Mouse (Mus musculus) retina, adult 2 months (tissue): ENCODE results near the gene Agpat1.

Experiments
- DNase-seq: peaks from one replicate; pipeline ENCODE4 v3.0.0-alpha.2; 2012; ENCODE audit warnings: low read depth, low spot score

The Agpat1 gene

DNA sequence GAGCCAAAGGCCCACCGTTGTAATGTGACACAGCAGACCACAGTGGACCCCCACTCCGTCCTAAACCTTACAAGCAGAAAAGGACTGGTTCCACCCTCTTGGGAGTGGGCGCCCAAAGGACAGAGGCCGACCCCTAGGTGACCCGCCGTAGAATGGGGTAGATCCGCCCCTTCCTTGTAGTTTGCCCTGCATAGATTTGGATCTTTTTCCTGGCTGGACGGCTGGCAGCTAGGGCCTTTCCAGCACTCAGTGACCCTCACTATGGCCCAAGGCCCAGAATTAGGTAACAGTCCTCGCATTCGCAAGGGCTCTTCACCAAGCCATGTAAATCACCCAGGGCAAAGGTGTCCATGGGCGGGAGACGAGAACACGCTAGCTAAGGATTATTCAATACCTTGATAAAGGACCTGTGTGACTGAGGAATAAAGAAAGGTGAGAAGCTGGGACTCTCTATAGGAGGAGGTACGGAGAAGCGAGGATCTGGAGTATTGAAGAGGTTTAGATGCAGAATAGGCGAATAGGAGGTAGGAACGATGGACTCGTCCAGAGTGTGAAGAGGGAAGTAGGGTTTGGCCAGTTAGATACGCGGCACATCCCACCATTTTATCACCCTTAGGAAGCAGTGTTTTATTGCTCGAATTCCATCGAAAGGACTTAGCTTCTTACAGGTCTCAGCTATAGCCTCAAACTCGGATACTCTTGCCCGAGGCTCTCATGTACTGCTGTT lies 612 bp downstream of the Agpat1 start:
- no peak for DNase-seq

DNA sequence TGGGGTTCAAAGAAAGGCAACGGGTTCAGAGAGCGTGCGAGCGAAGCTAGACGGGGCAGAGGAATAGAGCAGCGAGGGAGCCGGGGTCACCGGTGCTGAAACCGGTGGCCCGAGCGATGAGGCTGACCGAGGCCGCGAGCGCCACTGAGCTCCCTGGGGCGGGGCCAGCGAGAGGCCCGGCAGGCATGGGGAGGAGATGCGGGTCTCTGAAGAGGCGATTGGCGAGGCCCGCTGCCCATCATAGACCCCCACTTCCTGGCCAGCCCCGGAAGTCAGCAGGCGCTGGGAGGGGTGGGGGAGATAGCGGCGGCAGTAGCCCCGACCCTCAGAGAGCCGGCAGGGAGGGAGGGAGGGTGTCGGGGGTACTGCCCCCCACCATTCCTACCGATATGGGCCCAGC lies 1.5 kb downstream of the Agpat1 start:
- peak; percentile 85 for DNase-seq

DNA sequence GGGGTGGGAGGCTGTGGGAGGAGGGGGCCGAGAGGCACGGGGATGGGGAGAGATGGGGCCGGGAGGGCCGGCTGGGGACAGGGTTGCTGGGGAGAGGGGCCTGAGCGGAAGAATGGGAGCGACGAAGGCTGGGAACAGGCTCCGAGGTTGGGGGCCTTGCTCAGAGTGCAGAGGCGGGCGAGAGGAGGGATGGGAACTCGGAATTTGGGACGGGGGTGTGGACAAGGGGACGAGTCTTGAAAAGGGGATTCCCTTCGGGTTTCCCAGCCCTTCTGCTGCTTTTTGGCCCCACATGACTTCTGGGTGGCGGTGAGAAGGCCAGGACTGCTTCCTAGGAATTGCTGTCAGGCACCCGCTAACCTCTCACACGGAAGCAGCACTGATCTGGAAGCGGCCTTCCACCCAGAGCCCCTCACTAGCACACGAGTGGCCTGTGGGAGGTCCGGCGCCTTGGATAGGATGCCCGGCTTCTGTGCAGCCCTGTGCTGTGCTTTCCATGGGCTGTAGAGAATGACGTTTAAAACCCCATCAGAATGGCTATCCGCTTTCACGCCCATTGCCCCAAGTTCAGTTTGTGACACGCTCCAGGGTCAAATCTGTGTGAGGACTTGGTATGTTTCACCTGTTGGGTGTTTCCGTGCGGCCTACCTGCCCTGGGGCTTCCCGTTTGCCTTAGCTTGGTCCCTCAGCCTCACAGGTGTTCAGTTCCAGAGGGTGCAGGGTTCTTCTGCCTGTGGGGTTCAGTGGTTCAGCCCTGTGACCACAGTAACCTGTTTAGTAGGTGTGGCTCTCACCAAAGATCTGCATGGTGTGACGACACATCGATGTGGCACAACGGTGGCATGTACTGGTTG lies 2.4 kb downstream of the Agpat1 start:
- DNase-seq = no peak

DNA sequence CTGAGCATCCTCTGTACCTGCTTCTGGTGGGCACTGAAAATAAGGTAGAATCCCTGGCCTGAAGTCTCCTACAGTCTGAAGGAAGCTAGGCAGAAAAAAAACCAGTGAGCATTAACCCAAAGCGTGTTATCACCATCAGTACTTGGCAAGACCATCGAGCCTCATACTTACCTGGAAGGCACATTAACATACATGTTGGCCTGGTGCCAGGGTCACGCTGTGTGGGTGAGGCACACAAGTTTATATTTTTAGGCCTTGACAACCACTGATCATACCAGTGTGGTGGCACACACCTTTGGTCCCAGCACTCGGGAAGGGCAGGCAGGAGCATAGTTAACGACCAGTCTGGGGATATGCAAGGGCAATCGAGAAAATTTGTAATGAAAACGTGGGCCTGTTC lies 3.9 kb downstream of the Agpat1 start:
- no peak for DNase-seq

DNA sequence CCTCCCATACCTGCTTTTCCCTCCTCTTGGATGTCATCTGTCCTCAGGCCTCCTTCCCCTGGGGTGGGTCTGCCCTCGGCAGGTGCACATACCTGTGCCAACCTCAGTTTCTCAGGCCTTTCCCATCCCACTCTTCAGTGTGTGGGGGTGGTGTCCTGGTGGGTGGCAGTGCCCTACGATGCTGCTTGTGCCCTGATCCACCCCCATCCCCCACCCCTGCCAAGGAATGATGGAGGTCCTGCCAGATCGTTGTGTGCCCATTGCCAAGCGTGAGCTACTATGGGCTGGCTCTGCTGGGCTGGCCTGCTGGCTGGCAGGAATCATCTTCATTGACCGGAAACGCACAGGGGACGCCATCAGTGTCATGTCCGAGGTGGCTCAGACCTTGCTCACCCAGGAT lies 7.0 kb downstream of the Agpat1 start:
- no peak for DNase-seq

DNA sequence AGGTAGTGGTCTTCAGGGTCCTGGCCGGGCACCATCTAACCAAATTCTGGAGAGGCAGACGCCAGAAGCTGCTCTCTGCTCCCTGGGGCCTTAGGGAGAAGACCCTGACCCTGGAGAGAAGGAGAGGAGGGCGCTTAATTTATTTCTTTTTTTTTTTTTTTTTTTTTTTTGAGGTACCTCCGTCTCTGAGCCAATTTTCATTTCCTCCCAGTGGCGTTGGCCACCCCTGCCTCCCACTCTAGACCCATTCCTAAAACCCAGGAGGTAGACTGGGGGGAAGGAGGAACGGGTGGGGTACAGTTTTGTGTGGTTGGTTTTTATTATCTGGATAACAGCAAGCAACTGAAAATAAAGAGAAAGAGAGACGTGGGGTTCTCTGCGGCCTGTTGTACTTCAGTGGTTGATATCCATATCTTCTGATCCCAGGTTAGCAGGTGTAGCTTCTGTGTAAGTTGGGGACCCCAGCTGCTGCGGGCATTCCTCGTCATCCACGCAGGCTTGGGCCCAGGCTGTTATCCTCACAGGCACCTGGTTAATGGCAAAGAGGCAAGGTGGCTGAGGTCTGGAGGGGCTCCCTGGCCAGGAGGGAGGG lies 9.1 kb downstream of the Agpat1 start:
- no peak for DNase-seq

DNA sequence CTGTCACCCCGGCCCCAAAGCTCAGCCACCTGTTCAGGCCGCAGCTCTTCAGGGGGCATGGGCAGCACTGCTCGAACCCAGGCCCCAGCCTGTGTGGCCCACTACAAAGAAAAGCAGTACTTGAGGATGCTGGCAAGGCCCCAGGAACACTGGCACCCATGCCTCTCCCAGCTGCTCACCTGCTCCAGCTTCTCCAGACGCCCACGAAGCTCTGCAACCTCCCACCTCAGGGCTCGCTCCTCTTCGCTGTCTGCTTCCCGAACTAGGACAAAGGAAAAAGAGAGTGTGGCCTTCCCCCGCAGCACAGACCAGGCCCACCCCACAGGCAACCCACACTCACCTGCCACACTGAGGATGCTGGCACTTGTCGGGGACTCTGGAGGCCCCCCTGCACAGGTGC lies 9.8 kb downstream of the Agpat1 start:
- no peak for DNase-seq

DNA sequence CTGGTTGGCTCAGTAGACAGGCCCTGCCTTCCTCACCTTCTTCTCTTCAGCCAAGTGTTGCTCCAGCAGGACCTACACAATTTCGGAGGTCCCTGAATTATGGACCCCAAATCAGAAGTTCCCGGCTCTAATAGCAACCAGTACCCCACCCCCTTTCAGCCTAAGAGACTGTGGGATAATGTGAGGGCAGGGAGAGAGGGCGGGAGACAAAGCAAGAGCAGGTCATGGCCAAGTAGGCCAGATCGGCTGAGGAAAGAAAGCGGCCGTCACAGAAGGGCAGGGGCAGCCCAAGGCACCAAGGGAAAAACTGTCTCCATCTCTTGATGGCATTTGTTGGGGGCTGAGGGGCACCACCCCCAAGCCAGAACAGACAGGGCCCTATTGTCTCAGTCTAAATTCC lies 11.8 kb downstream of the Agpat1 start, which contains the start of gene Egfl8:
TSS of gene Egfl8 (minus strand) at position 101 of the 400 bp plus-strand sequence.
- no peak for DNase-seq

DNA sequence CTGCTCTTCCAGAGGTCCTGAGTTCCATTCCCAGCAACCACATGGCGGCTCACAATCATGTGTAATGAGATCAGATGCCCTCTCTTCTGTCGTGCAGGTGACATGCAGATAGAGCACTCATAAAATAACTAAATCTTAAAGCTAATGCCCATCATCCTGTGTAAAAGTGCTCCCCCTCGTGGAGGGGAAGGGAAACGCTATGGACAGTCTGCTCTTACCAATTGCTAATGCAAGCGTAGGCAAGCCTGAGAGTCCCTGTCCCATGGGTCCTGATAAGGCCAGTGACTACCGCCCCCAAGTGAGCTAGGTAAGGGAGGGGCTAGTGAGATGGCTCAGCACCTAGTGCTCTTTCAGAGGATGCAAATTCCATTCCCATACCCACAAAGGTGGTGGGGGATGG lies 14.9 kb downstream of the Agpat1 start:
- no peak for DNase-seq

DNA sequence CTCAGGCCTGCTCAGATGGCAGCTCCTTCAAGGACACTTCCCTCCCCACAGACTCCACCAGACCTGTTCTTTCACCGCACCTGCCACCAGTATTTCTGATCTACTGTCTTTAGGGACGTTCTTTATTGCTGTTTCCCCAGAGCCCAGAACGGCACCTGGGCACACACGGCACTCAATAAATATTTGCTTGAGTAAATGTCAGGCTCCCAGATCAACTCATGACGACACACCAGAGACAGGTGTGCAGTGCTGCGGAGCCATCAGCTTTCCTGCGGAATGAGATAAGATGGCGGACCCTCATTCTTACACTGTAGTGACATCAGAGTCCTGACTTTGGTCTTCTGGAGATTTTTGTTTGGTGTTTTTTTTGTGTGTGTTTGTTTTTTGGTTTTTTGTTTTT lies 16.9 kb downstream of the Agpat1 start:
- no peak for DNase-seq

DNA sequence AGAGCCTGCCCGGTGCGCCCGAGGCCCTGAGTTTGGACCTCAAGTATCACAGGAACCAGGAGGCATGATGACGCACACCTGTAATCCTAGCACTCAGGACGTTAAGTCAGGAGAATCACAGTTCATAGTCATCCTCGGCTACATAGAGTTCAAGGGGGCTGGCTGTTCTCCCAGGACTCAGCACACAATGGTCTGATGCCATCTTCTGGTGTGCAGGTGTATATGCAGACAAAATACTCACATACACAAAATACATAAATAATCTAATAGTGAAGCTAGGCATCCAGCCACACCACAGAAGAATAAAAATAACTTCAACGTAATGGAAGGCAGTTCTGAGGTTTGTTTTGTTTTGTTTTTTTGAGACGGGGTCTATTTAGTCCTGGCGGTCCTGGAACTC lies 19.1 kb downstream of the Agpat1 start:
- DNase-seq = no peak

DNA sequence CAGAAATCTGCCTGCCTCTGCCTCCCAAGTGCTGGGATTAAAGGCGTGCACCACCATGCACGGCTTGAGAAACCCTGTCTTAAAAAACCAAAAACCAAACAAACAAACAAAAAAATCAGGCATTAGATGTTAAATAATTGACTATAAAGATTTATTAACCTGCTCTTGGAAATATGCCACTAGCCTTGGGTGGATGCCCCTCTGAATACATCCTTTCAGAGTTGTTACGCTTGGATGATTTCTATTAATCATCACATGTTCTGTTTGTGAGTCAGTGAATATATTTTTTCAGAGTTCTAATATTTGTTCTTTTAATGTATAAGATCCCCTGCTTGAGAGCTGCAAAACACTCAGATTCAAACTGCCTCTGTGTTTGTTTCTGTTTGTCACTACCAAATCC lies 20.9 kb downstream of the Agpat1 start:
- no peak for DNase-seq

DNA sequence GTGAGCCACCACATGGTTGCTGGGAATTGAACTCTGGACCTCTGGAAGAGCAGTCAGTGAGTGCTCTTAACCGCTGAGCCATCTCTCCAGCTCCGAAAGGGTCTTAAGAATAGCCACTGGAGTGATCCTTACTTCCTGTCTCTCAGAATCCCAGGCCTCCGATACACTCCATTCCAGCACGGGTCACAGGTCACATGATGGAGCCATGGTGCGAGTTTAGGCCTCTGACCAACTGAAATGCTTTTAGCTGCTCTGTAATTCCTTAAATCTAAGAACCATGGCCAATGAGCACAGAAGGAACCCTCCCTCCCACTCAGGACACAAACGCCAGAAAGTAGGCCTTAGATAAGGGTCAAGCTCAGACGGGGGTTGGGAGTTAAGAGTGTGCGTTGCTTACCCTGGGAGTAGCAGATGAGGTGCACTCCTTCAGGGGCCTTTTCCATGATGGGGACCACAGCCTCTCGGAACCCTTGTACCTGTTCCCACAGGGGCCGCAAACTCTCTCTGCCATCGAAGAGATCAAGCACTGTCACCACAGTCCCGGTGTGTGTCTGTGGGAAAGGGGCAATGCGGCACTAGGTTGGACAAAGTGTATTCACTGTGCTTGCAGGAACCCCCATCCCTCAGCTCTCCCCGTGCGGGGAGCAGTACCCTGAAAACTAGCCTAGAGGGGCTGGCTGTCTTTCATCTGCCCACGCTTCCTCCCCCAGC lies 22.2 kb downstream of the Agpat1 start:
- DNase-seq = no peak

DNA sequence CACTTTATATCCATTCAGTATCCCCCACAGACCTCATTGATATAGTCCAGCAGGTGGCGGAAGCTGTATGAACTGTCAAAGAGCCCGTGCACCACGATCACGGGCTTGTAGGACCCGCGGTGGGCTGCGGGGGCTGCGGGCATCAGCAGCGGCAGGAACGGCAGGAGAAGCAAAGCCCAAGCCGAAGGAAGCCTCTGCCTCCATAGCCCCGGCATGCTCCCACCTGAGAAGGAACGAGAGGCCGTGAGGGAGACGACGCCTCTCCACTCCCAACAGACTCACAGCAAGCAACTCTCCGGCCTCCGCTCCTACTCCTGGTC lies 22.7 kb downstream of the Agpat1 start:
- no peak for DNase-seq

DNA sequence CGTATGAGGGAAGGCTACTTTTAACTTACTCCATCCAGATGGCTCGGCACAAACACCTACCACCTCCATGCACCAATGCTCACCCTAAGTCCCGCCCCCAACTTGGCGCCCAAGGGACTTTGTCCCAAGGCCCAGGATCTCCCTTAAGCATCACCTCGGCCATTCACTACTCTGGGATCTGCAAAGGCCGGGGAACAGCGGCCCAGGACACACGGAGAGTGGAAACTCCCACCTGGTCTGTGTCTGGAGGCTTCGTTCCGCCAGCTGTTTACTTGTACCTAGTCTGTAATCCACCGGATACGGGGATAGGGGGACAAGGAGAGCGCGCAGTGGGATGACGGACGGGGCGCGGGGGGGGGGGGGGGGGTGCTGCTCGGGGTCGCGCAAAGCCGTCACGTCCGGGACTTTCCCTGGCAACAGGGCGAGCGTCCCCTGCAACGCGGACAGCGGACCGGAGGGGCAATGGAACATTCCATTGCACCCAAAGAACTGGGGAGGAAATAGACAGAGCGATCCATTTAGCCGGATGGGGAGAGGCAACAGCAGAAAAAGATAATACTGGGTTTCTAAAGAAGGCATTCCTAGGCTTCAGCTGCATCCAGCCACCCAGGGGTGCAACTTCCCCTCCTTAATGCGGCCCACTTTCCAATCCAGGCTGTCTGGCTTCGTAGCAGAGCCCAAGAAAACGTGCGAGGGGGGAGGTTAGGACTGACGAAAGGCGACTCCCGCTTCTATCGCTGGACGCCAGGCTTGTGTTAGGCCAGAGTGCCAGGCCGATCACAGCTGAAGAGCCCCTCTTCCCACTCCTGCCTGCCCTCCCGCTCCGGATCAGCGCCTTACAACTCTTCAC lies 23.3 kb downstream of the Agpat1 start:
- peak; percentile 78 for DNase-seq

DNA sequence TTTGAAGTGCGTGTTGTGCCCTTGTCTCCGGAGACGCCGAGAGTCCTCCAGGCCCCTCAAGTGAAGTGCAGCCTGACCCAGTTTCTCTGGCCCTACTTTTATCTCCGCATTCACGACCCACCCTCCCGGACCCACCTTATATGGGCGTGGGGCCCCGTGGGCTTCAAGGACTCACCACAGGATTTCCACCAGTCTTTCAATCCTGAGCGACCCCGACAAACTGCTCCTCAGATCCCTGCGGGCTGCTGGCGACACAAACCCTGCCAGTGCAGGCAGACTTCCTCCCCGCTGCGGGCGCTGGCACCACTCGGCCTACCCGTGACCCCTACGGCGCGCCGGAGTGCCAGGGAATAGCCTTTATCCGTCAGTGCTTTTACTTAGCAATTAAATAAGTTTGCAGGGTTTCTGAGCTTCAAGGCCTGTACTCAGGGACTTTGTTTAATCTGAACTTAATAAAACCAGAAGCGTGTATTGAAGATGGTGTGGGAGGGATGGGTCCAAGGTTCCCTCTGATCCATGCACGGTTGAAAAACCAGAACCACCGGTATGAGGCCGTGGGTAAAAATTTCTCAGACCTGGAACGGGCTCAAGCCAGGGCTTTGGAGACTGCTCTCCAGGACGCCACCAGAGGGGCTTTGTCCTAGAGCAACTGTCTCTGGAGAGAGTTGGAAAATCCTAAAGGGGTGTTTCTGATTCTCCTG lies 24.0 kb downstream of the Agpat1 start, which contains the start of gene Ppt2:
TSS of gene Ppt2 (minus strand) at position 568 of the 701 bp plus-strand sequence.
- no peak for DNase-seq

DNA sequence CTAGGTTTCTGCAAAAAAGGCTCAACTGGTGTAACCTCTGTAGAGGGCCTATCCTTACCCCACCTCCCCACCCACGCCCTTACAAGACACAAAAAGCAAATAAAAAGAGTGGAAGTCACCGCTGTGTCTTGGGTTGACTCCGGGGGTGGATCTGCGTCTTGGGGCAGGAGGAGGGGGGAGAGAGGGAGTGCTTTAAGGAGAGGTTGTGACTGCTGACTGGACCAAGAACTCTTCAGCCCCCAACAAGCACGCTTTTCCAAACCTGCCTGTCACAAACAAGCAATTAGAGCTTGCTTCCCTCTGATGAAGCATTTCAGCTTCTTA lies 24.5 kb downstream of the Agpat1 start:
- no peak for DNase-seq

DNA sequence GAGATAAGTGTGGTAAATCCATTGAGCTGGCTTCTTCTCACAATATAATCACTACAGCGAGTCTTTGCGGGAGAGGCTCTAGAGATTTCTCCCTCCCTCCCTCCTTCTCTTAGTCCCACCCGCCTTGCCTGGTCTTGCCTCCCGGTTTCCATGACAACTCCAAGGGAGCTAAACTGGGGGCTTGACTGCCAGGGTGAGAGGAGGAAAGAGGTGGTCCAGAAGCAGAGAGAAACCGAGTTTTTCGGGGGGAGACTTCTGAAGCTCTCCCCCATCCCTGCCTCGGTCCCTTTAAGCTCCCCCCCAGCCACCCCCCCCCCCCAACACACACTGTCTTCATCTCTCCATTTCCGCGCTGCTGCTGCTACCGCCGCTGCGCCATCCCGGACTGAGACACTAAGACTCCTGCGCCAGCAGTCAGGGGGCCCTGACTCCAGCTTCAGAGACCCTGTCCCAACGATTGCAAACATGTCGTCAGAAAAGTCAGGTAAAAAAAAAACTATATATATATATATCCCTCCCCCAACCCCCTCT lies 25.2 kb downstream of the Agpat1 start, which contains the start of gene Prrt1:
TSS of gene Prrt1 (plus strand) at position 313 of the 531 bp plus-strand sequence.
- DNase-seq = no peak

DNA sequence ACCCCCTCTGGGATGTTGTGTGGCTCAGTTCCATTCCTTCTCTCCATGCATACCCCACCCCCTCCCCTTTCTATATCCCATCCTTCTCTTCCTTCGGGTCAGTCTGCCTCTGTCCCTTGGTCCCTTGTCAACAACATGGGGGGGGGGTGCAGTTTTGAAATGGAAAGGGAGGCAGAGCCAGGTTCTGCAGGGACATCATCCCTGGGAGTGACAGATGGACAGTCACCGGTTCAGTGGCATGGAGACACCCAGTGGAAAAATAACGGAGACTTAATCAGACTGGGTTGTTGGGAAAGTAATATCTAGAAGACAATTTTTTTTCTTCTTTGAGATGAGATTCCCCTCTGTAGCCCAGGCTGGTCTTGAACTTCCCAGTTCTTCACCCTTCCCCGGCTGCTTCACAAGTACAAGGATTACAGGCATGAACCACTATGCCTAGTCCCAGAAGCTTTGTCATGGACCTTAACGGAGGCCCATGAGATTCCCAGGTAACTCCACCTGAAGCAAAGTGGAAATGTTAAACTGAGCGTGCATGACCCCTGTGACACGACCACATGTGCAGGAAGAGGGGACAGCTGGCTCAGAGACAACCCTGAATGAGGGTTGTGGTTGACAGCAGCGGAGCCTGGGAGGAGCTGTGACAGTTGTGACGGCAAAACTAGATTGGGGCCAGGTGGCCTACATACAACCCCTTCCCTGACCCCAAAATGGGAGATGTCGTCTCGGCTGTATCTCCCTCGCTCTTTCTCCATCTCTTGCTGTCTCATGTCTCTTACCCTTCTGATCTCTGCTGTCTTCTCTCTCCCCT lies 25.9 kb downstream of the Agpat1 start:
- DNase-seq = no peak
